Mouse (Mus musculus): ENCODE measurements at regions not wholly inside any gene's neighbourhood (a gene's known extent, or its start where the extent isn't known, plus 50 kb on each side); places are given as distances from the start of the nearest gene placed in this dataset.

DNA sequence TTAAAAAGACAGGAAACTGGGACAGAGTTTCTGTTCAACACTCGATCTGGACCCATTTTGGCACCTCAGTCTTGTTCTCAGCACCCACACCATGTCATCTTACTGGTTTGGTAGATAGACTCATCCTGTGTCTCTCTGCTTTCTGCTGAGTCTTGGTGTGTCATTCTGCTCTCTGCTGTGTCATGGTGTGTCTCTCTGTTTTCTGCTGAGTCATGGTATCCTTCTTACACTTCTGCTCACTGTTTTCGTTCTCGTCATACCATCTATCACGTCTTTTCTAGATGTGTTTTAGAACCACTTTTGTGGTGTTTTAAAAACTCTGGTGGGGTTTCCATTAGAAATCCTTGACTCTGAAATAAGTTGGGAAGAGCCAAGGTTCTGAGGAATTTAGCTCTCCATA is 393.7 kb upstream of the Adamts16 start:
- DNase-seq, result no peak

- no peak for DNase-seq
Observed at GRCm38 (mm10) chr13:71231182-71231581, 389.6 kb upstream of the Adamts16 start.

GRCm38 (mm10) chr13:71214776-71215175 is 373.2 kb upstream of the Adamts16 start:
- DNase-seq, result no peak

DNA sequence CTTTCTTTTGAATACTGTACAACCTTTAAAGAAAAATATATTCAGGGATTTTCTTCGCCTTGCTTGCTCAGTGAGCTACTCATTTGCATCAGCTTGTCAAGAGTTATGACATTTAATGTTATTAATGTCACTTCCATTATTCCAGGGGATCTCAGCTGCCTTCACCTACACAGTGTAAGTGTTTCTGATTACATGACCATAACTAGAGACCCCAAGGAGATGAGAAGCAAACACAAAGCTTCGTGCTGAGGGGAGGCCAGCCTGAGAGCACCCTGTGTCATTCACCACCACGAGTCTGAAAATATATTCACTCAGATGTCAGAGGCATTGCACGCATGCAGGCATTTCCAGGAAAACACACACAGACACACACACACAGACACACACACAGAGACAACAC is 369.8 kb upstream of the Adamts16 start:
- DNase-seq, result no peak

- no peak for DNase-seq
Observed at GRCm38 (mm10) chr13:71210658-71211251, 369.1 kb upstream of the Adamts16 start.

GRCm38 (mm10) chr13:71205708-71206107 is 364.1 kb upstream of the Adamts16 start:
- no peak for DNase-seq

GRCm38 (mm10) chr13:71200656-71201055 is 359.0 kb upstream of the Adamts16 start:
- no peak for DNase-seq

DNA sequence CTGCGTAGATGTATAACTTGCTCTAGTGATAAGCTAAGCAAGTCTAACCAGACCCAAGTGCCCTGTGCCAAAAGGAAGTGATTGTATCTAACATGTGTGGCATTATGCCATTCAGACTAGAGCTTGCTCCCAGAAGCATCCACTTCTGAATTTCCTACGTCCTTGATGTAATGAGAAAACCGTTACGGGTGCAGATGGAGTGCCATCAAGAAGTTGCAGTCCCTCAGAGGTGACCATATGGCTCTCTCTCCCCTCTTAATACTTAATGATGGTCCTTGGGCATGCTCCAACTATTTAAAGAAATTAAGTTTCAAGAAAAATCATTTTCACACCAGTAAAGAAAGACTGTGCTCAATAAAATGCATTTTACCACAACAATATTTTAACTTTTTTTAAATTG is 354.1 kb upstream of the Adamts16 start:
- DNase-seq, result no peak

DNA sequence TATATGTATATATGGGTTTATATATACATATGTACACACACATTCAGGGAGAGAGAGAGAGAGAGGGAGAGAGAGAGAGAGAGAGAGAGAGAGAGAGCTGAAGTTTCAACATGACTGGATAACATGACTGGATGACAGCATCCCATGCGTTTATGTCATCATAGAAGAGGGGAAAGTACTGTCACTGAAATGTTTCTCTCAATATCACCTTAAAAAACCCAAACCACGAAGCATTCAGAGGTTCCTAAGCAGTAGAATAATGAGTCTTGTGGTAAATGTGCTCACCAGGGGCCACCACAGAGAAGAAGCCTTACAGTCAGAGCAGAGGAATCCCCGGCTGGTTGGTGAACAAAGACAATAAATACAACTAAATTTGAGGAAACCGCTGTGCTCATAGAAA is 342.9 kb upstream of the Adamts16 start:
- DNase-seq, result no peak

GRCm38 (mm10) chr13:71179083-71179482 is 337.5 kb upstream of the Adamts16 start:
- no peak for DNase-seq

GRCm38 (mm10) chr13:71174335-71174734 is 332.7 kb upstream of the Adamts16 start:
- no peak for DNase-seq

GRCm38 (mm10) chr13:71166226-71166625 is 324.6 kb upstream of the Adamts16 start:
- no peak for DNase-seq

- DNase-seq, result no peak
Observed at GRCm38 (mm10) chr13:71165096-71165920, 323.7 kb upstream of the Adamts16 start.

DNA sequence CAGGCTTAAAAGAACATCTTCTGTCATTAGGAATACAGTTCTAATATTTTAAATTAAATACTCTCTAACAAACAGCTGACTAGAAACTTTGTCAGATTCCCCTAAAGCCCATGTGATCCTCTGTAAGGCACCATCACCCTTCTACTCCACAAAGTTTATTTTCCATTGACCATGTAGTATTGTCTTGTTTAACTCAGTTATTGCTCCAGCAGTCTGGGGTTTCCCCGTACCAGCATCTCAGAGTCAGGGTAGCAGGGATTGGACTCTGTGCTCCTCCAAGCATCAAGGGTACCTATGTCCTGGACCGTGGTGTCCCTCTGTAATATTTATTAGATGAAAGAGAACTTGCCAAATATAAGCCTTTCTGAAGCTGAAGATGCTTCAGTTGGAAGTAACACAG is 322.4 kb upstream of the Adamts16 start:
- no peak for DNase-seq

- DNase-seq, result no peak
Observed at GRCm38 (mm10) chr13:71162952-71163351, 321.3 kb upstream of the Adamts16 start.

DNA sequence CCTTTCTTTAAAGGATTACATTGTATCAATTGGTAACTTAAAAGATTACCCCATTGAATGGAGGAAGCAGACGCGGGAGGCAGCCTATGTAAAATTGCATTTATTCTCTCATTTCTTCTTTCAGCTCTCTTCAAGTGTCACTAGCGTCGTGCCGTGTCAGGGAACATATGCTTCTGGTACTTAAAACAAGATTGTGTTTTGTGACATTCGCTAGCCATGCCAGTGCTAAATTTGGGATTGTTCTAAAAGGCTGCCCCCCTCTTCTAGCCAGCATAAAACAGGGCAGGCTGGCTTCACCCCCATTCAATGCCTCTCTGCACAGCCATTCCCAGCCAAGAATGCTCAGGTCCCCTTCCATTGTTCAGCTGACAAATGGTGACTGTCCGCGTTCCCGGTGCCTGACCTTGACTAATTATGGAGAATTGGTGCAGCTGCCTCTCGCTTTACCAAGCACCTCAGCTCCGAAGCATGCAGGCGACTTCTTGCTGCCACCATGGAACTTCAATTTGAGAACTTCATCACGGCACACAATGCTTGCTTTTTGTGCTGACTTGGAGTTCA is 316.8 kb upstream of the Adamts16 start:
- no peak for DNase-seq

GRCm38 (mm10) chr13:71157656-71158299 is 316.2 kb upstream of the Adamts16 start:
- DNase-seq, result no peak

DNA sequence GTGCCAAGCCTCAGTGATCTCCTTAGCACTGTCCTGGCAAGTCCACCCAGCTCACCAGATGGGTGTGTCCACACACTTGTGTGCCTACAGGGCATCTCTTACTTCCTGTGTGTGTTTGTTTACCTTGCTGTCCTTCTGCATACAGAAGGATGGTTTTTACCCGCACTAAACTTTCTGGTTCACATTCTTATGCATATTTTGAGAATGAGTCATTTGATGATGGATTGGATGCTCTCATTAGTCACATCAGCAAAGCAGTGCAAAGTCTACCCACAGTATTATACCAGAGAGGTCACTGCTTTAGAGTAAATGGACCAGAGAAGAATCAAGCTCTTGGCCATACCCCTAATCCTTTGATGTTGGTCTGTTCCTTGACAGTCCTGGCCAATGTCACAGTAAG is 308.5 kb upstream of the Adamts16 start:
- no peak for DNase-seq

GRCm38 (mm10) chr13:71149303-71149696 is 307.7 kb upstream of the Adamts16 start:
- no peak for DNase-seq

DNA sequence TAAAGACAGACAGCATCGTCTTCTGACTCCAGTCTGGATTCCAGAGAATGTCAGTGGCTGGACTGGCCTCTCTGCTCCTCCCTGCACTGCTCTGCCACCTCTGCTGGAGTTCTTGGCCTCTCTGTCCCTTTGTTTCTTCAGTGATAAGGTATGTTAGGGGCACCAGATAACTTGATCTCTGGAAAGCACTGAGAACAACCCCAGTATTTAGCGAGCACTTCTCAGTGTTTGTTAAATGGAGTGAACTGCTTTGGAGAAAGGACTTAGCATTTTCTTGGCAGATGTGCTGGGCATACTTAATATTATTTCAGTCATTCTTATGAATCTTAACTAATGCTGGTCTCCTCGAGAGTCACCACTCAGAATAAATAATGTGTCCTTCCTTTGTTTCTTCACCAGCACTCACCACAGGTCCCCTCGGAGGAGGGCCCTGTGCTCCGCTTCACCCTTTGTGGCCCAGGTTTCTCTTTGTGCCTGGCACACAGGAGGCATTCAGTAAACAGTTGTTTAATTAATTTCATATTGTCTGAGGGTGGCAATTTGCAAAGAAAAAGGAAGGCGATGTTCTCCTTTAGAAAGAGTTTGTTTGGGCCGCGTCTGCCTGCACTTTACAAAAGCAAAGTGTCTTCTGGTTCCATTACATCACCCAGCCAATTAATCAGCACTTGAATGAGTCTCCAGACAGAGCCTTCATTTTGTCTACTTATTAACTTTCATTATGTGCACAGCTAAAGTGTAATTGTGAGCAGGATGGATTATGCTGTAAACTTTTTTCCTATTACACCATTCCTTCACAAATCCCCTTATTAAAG is 307.1 kb upstream of the Adamts16 start:
- DNase-seq, result no peak

- no peak for DNase-seq
Observed at GRCm38 (mm10) chr13:71146859-71147443, 305.3 kb upstream of the Adamts16 start.

DNA sequence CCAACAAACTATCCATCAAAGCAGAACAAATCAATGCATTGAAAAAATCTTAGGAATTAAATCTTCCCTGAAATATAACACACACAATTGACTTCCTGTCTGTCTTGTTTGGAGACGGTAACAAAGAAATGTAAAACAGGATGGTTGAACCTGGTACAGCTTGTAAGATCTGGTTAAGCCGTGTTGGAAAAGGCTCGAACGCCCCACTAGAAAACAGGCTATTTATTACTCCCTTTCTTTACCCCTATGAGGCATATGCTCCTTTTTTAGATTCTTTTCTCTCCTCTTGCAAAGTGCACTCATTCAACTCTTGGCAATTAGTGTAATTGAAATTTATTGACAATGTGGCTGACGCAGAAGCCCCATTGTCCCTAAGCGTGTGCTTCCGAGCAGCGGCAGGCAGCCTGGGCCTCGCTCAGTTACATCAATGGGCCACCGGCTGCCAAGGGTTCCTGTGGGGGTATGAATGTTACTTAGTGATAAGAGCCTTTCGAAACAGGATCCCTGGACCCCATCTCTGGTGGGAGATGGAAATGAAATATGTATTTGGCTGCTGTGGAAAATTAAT is 297.2 kb upstream of the Adamts16 start:
- DNase-seq, result no peak
